Mouse (Mus musculus) C2C12 (cell line): ENCODE data around the gene Ccdc78. TPM values are rescaled to one million over a fixed set of nuclear protein-coding genes. Genes with fewer than 3 reads are reported as not detected.

Experiments used
- H3K27me3 ChIP-seq: one replicate; pipeline ENCODE4 v1.6.1; 2011; ENCODE audit not compliant: control insufficient read depth, insufficient read depth, insufficient read length
- H3K36me3 ChIP-seq: one replicate; pipeline ENCODE4 v1.6.1; 2011; ENCODE audit not compliant: control insufficient read depth, insufficient read depth
- H3K4me3 ChIP-seq: one replicate; pipeline ENCODE4 v1.5.1; 2011; ENCODE audit warnings: mild to moderate bottlenecking, control low read depth; ENCODE audit not compliant: poor library complexity, insufficient read depth, severe bottlenecking
- H3K79me2 ChIP-seq: one replicate; pipeline ENCODE4 v1.6.1; 2011; ENCODE audit not compliant: control insufficient read depth, insufficient read depth
- H3K79me3 ChIP-seq: one replicate; pipeline ENCODE4 v1.6.1; 2011; ENCODE audit warnings: low read depth, control low read depth
- H3ac ChIP-seq: one replicate; pipeline ENCODE3; 2011; ENCODE audit warnings: low read depth; ENCODE audit not compliant: control insufficient read depth, insufficient read length
- CEBPB ChIP-seq: IDR thresholded peaks from one replicate; pipeline ENCODE4 v1.6.1; 2011; ENCODE audit warnings: low read depth, mild to moderate bottlenecking, control low read depth, moderate library complexity
- CTCF ChIP-seq: IDR thresholded peaks from one replicate; pipeline ENCODE4 v1.5.1; 2011; ENCODE audit not compliant: control insufficient read depth, insufficient read depth, insufficient read length
- FOSL1 ChIP-seq: IDR thresholded peaks from one replicate; pipeline ENCODE4 v1.8.0; 2011; ENCODE audit warnings: mild to moderate bottlenecking, low read length; ENCODE audit not compliant: poor library complexity, insufficient read depth, severe bottlenecking
- MAX ChIP-seq: IDR thresholded peaks from one replicate; pipeline ENCODE4 v1.6.1; 2011; ENCODE audit warnings: mild to moderate bottlenecking, control low read depth
- MYOD1 ChIP-seq: IDR thresholded peaks from one replicate; pipeline ENCODE4 v1.6.1; 2011; ENCODE audit warnings: low read depth; ENCODE audit not compliant: control insufficient read depth, insufficient read length
- MYOG ChIP-seq: IDR thresholded peaks from one replicate; pipeline ENCODE4 v1.6.1; 2011; ENCODE audit not compliant: control insufficient read depth, insufficient read length; ENCODE audit errors: extremely low read depth
- USF1 ChIP-seq: IDR thresholded peaks from one replicate; pipeline ENCODE4 v1.6.1; 2011; ENCODE audit warnings: low read depth, mild to moderate bottlenecking, control low read depth, moderate library complexity
- polyA plus RNA-seq: library from polyadenylated mRNA; unstranded; fragments of >200 nt; fragmentation: generic; extraction: Trizol; gene quantifications from one replicate; pipeline ENCODE4 v1.2.1, GENCODE M21; 2012; ENCODE audit warnings: missing spikeins

Ccdc78 gene
- polyA plus RNA-seq, 1 experiment = 0.12 TPM

- H3K4me3 ChIP-seq = no peak overlapping the region
- TF ChIP-seq MAX (no peak), USF1 (no peak), CEBPB (no peak), MYOG (no peak), MYOD1 (no peak), FOSL1 (no peak), CTCF (no peak)
- H3K27me3 ChIP-seq = no peaks in the 10 kb centered on the region
- H3K79me3 ChIP-seq = peaks cover 27% of the 10 kb centered on the region
- H3ac ChIP-seq = peak overlapping the region; percentile 46
- H3K36me3 ChIP-seq = peaks cover 24% of the 10 kb centered on the region
- H3K79me2 ChIP-seq = peaks cover 46% of the 10 kb centered on the region
Measured at GRCm38 (mm10) chr17:25829558-25830017, 43.2 kb downstream of the Ccdc78 start.

GRCm38 (mm10) chr17:25830200-25830753 is 43.9 kb downstream of the Ccdc78 start:
- H3K79me2 ChIP-seq = peaks cover 48% of the 10 kb centered on the region
- no peaks in the 10 kb centered on the region for H3K27me3 ChIP-seq
- H3ac ChIP-seq = no peak overlapping the region
- TF ChIP-seq CTCF (no peak), USF1 (no peak), FOSL1 (no peak), MYOD1 (no peak), MAX (no peak), MYOG (no peak), CEBPB (no peak)
- H3K79me3 ChIP-seq = peaks cover 27% of the 10 kb centered on the region
- peaks cover 27% of the 10 kb centered on the region for H3K36me3 ChIP-seq
- H3K4me3 ChIP-seq = no peak overlapping the region

GRCm38 (mm10) chr17:25830806-25831431 is 44.5 kb downstream of the Ccdc78 start:
- Histone ChIP-seq H3K4me3 (no peak overlapping the region), H3K27me3 (no peaks in the 10 kb centered on the region), H3K79me2 (peaks cover 51% of the 10 kb centered on the region), H3K36me3 (peaks cover 27% of the 10 kb centered on the region), H3K79me3 (peaks cover 27% of the 10 kb centered on the region), H3ac (no peak overlapping the region)
- TF ChIP-seq USF1 (no peak), MAX (no peak), CTCF (no peak), CEBPB (no peak), MYOD1 (no peak), FOSL1 (no peak), MYOG (no peak)

- Histone ChIP-seq H3K79me3 (peaks cover 27% of the 10 kb centered on the region), H3K36me3 (peaks cover 27% of the 10 kb centered on the region), H3K79me2 (peaks cover 51% of the 10 kb centered on the region), H3K4me3 (peak overlapping the region; percentile 79), H3K27me3 (no peaks in the 10 kb centered on the region), H3ac (peak overlapping the region; percentile 75)
- TF ChIP-seq MYOD1 = no peak
- no peak for TF ChIP-seq CTCF
Measured at GRCm38 (mm10) chr17:25831451-25832281, 45.3 kb downstream of the Ccdc78 start.

DNA sequence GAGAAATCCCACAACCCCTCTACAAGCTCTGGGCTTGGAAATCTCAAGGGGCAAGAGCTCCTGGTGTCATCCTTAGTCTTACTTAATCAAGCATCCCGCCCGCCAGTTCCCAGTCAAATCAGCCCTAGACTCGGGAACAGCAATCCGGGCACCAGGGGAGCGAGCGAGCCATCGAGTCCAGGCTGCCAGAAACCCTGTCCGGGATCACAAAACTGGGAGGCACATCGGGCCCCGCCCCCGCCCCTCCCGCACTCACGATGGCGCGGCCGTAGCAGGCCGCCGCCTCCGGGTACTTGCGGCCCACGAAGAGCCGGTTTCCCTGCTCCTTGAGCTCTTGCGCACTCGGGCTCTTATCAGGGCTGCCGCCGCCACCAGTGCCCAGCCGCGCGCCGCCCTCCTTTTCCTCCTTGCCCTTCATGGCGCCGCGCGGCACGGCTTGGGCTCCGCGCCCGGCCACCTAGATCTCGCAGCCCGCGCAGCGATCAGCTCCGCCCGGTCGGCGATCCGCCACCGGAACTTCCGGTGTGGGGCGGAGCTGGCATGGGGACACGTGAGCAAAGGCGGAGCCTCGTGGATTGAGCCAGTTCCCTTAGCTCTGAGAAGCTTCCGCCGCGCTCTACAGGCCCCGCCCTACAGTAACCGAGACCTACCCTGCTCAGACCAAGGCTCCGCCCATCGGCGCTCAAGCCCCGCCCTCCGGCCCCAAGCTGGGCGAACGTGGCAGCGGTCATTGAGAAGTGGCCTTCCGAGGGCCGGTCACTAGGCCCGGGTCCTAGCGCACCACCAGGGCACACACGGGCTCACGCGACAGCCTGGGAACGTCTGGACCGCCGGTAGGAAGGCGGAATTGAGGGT is 46.3 kb downstream of the Ccdc78 start:
- H3K4me3 ChIP-seq = peak overlapping the region; percentile 79
- peaks cover 27% of the 10 kb centered on the region for H3K79me3 ChIP-seq
- H3K79me2 ChIP-seq = peaks cover 51% of the 10 kb centered on the region
- H3ac ChIP-seq = peak overlapping the region; percentile 75
- H3K36me3 ChIP-seq = peaks cover 27% of the 10 kb centered on the region
- no peak for TF ChIP-seq MYOG
- TF ChIP-seq USF1 = peak; percentile 94
- peak; percentile 44 for TF ChIP-seq MAX
- H3K27me3 ChIP-seq = no peaks in the 10 kb centered on the region
